Mouse (Mus musculus): ENCODE results near the gene Hps3.

Hps3 gene

GRCm38 (mm10) chr3:19964625-19965188 lies 70.4 kb downstream of the Hps3 start:
- TF ChIP-seq GATA4 (IDR thresholded peaks at IDR 0.05; ENCODE audit: insufficient replicate concordance, low read length), result no peak

- TF ChIP-seq GATA4 (IDR thresholded peaks at IDR 0.05; ENCODE audit: insufficient replicate concordance, low read length), result no peak
These were observed 72.2 kb downstream of the Hps3 start for GRCm38 (mm10) chr3:19962769-19963513.

DNA sequence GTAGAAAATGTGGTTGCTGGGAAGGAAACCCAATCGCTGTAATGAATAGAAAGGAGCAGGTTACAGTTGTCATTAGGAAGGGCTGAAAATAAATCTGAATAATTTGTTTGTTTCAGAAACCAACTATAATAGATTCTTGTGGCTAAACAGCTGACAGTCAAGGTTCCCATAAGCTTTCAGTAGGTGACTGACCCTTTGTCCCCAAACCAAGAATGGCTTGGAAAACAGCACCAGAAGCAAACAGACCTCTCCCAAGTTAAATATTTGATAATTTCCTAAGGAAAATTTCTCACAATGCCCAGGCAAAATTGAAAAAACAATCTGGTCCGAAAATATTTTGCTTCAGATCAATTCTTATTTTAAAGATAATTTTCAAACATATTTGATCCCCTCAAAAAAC lies 73.8 kb downstream of the Hps3 start:
- TF ChIP-seq GATA4 (IDR thresholded peaks at IDR 0.05; ENCODE audit: insufficient replicate concordance, low read length), result no peak

DNA sequence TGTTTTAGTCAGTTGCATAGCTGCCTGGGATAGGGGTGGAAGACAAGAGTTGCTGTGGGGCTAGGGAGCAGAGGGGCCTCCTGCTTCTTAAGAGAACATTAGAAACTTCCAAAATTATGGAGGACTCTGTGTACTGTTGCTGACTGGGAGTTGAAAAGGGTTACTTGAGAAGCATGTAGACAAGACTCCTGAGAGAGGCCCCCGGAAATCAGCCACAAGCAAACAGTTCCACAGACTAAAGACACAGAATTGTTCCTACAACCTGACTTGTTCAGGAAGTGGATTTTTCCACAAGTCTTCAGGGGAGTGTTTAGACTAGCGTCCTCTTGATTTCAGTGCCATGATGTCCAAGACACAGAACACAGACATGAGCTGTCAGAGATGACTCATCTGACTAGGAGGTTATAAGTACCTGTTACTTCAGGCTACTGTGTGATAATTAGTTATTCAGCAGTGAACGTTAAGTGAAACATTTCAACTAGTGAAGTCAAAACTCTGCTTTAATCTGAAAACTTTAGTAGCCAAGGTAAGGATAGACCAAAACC lies 74.5 kb downstream of the Hps3 start:
- no peak for TF ChIP-seq GATA4 (IDR thresholded peaks at IDR 0.05; ENCODE audit: insufficient replicate concordance, low read length)

DNA sequence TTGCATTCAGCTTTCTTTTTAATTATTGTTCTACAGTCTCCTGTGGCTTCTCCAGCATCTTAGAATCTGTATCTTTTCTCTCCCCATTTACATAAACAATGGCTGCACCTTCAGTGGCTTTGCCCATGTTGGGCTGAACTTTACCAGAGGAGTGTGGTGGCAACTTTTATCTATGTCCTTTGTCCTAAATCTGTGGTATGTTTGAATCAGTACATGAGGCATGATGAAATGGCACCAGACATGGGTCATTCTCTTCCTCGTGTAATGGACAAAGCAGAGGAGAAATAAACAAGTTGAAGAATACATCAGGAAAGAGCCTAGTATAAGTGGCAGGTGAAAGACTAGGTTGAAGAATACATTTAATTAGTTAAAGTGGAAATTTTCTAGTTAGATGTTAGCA lies 76.1 kb downstream of the Hps3 start:
- no peak for TF ChIP-seq GATA4 (IDR thresholded peaks at IDR 0.05; ENCODE audit: insufficient replicate concordance, low read length)

- TF ChIP-seq GATA4 (IDR thresholded peaks at IDR 0.05; ENCODE audit: insufficient replicate concordance, low read length), result no peak
These were observed 77.1 kb downstream of the Hps3 start for GRCm38 (mm10) chr3:19958031-19958430.

DNA sequence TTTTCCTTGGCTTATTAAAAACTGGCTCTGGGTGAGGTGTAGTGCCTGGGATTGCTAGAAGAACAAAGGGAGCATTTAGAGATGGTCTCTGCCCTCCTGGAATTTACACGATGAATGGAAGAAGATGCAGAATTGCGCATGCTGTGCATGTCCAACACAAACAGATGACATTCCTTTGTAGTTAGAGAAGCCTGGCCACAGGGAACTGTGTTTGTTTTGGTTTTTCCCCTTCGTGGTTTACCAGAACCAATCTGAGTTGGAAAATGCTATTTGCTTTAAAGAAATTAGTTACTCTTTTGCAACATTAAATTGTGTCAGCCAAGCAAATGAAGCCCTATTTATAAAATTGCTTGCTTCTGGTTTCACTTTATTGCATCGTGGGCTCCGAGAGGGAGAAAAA lies 78.2 kb downstream of the Hps3 start, which contains the start of gene Cp:
Gene Cp, plus strand, starts transcription at position 170 of the 400 bp plus-strand sequence.
- 0 out of 2 replicates have a peak, but pooled peaks have one; percentile 10 for TF ChIP-seq GATA4 (IDR thresholded peaks at IDR 0.05; ENCODE audit: insufficient replicate concordance, low read length)

DNA sequence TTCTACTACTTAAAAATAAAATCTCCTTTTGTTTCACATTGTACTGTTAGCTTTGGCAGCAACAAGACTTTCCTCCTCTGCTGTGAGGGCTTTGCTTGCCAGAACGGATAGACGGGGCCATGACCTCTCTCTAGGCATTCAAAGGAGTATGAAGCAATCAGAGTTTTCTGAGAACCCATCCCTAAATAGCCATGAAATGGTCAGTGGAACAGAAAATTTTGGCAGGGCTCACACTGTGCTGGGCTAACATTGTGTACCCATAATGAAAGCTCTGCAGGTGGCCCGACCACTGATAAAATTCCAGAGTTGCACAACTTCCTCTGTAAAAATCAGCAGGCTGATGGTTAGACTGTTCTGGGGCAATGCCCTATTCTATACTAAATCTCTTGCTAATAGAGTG lies 81.2 kb downstream of the Hps3 start:
- TF ChIP-seq GATA4 (IDR thresholded peaks at IDR 0.05; ENCODE audit: insufficient replicate concordance, low read length), result peak; percentile 97

DNA sequence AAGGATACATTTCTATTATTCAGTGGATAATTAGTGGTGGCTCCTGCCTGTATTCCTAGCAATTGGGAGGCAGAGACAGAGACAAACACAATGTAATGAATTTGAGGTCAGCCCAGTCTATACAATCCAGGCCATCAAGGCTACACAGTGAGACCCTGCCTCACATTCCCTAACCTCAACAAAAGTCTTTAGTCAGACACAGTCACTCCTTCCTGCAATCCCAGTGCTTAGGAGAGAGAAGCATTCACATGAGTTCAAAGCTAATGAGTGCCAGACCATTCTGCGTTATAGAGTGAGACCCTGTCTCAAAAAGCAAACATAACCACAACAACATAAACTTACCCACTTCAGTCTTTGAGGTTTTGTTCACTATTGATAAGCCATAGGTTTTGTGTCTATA lies 81.7 kb downstream of the Hps3 start:
- no peak for TF ChIP-seq GATA4 (IDR thresholded peaks at IDR 0.05; ENCODE audit: insufficient replicate concordance, low read length)

DNA sequence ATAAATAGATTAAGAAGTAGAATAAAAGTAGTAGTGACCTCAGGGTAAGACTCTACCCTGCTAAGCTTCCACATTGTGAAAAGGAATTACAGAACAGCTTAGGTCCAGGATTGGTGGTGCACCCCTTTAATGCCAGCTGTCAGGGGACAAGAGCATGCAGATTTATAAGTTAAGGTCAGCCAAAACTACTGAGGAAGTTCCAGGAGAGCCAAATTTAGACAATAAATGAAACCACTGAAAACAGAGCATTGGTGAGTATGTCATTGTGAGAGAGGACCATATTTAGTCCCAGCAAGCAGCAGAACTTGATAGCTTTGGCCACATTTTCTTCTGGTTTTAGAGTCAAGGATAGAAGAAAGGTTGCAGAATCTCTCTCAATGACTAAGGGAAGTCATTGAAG lies 86.6 kb downstream of the Hps3 start:
- no peak for TF ChIP-seq GATA4 (IDR thresholded peaks at IDR 0.05; ENCODE audit: insufficient replicate concordance, low read length)

Data from liver, adult (tissue).